Mouse (Mus musculus) bone marrow, adult 2 months (tissue): ENCODE data around the gene Odf2l. TPM values are rescaled to one million over a fixed set of nuclear protein-coding genes. Genes with fewer than 3 reads are reported as not detected.

ENCODE experiments used
- H3K27ac ChIP-seq: fragments of 200-500 bp; 2 replicates; pipeline ENCODE4 v1.5.1; 2012; ENCODE audit warnings: low read depth, mild to moderate bottlenecking, control low read depth, inconsistent platforms, low read length; ENCODE audit not compliant: control insufficient read depth, poor library complexity, insufficient read depth
- H3K4me1 ChIP-seq: fragments of 200-500 bp; 2 replicates; pipeline ENCODE4 v1.6.1; 2011; ENCODE audit warnings: low read length; ENCODE audit not compliant: control insufficient read depth, insufficient read depth
- H3K4me3 ChIP-seq: fragments of 200-500 bp; replicated peaks from 2 replicates; pipeline ENCODE3; 2011; ENCODE audit warnings: mild to moderate bottlenecking, low read depth, low read length, control low read depth; ENCODE audit not compliant: control insufficient read depth
- CTCF ChIP-seq: fragments of 200-500 bp; IDR thresholded peaks from 2 replicates; pipeline ENCODE4 v1.5.1; 2011; ENCODE audit warnings: low read length, control low read depth; ENCODE audit not compliant: control insufficient read depth, insufficient read depth
- POLR2A ChIP-seq: fragments of 200-500 bp; IDR thresholded peaks from 2 replicates; pipeline ENCODE4 v1.6.1; 2011; ENCODE audit warnings: low read depth, mild to moderate bottlenecking, control low read depth, low read length, borderline replicate concordance; ENCODE audit not compliant: control insufficient read depth
- WGBS: fragments of 180-500 bp; shearing (Covaris S2); methylation state at CpG from one replicate; pipeline ENCODE4 v1.1.7; 2018; 5-methylcytosine and 5-hydroxymethylcytosine counted together
- polyA plus RNA-seq: library from polyadenylated mRNA; stranded (reverse); fragments of >200 nt; gene quantifications from 2 replicates; pipeline ENCODE4 v1.2.4, GENCODE M21; 2011; ENCODE audit warnings: low replicate concordance; ENCODE audit not compliant: missing spikeins, insufficient read depth, insufficient read length

Gene Odf2l
- polyA plus RNA-seq, 1 experiment: 10.2 TPM

DNA sequence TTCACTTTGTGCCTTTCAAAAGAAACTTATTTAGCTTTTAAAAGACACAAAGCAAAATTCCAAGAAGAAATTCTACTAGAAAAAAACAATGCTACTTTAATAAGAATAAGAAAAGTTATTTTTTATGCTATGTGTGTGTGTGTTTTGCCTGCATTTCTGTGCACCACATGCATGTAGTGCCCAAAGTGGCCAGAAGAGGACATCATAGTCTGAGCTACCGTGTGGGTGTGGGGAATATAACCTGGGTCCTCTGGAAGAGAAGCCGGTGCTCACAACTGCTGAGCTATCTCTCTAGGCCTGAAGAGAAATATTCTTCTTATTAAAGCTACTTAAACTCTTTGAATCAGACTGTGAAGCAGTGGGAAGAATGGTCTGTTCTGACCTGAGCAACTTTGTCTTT, 29.1 kb downstream of the Odf2l start:
- no peaks in the 10 kb centered on the region for H3K4me1 ChIP-seq
- H3K27ac ChIP-seq: no peak overlapping the region
- H3K4me3 ChIP-seq: no peak overlapping the region
- WGBS: 80% methylated on average over 2 of the region's 2 CpGs
- TF ChIP-seq POLR2A: no peak
- TF ChIP-seq CTCF: no peak

DNA sequence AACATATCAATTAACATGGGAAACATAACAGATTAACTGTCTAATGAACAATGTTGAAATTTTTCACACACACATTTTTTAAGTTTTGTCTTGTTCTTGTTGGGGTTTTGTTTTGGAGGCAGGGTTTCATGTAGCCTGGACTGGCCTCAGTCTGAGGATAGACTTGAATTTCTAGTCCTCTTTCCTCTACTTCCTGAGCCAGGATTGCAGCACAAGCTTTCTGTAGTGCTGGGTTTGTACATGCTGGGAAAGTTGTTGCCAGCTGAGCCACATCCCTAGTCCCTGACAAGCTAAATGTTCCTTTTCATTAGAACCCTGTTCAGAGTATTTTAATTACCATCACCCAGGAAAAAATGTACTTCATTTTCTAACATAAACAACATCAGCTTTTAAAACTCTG, 29.6 kb downstream of the Odf2l start:
- no peak overlapping the region for H3K4me3 ChIP-seq
- H3K4me1 ChIP-seq: no peaks in the 10 kb centered on the region
- no peak overlapping the region for H3K27ac ChIP-seq
- TF ChIP-seq CTCF (no peak), POLR2A (no peak)

DNA sequence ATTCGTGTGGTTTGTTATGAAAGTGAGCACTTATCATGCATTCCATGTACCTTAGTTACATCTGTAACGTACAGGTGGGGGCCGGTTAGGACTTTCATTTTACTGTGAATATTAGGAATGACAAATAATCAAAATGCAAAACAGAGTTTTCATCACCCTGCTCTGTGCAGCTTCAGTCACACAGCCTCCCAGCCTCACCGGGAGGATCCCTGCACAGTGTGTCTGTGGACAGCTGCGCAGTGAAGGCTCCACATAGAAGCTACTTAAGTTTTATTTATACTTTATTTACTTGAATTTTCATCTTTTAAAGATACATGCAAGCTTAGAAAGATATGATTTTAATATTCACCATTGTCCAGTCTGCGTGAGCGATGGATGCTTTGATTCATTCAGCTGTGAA, 32.7 kb downstream of the Odf2l start:
- H3K4me1 ChIP-seq: no peaks in the 10 kb centered on the region
- H3K27ac ChIP-seq: no peak overlapping the region
- 89% methylated on average over 7 of the region's 7 CpGs for WGBS
- no peak overlapping the region for H3K4me3 ChIP-seq
- no peak for TF ChIP-seq CTCF
- TF ChIP-seq POLR2A: no peak

DNA sequence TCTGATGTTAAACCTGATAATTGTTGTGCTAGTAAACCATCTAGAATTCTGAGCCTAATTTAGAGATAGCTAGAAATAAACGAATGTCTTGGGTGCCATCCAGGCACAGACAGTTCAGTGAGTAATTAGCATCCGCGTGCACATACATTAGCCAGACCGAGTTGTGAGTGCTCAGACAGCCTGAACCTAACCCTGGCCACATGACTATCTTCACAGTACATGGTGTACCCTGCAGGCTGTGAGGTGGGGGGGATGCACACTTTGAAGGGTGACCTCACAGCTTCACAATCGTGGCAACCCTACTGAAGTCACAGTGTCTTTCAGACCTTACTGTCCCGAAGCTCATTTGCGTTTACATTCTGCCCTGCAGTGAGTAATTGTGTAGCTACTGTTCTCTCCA, 33.5 kb downstream of the Odf2l start:
- no peaks in the 10 kb centered on the region; the same call in 1 of the 2 replicates for H3K4me1 ChIP-seq
- no peak overlapping the region for H3K27ac ChIP-seq
- 83% methylated on average over 7 of the region's 7 CpGs for WGBS
- no peak overlapping the region for H3K4me3 ChIP-seq
- TF ChIP-seq CTCF (no peak), POLR2A (no peak)

DNA sequence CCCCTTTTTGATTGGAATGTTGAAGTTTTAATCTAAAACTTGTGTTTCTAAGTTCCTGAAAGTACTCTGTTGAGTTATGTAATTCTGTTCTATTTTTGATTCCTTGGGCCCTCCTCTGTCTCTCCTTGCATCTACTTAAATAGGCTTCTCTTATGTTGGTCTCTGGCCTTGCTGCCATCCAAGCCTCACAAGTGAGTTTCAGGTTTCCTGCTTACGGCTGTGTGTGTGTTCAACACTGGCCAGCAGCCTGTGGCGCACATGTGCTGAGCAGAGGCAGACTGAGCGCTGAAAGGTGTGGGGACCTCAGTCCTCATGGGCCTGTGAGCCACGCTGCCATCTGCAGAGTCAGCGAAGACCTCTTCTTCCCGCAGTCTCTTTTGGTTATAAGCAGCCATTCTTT, 38.5 kb downstream of the Odf2l start:
- H3K4me3 ChIP-seq: no peak overlapping the region
- no peaks in the 10 kb centered on the region; the same call in 1 of the 2 replicates for H3K4me1 ChIP-seq
- WGBS: 84% methylated on average over 6 of the region's 6 CpGs
- TF ChIP-seq POLR2A (no peak), CTCF (no peak)
- no peak overlapping the region for H3K27ac ChIP-seq

DNA sequence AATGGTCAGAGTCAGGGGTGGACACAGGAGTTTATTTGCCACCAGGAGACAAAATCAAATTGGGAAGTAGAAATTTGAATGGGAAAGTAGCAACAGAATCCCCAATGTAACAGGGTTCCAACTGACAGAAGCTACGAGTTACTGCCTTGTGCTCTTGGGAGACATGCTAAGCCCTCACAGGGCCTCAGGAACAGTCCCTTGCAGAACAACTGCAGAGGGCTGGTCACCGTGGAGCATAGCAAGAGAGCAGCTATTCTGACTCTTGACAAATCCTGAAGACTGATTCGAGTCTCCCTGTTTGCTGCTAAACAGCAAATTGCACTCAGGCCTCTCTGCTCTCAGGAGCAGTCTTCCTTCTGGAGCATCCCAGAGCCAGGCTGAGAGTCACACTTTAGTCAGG, 40.1 kb downstream of the Odf2l start:
- H3K27ac ChIP-seq: no peak overlapping the region
- 86% methylated on average over 3 of the region's 3 CpGs for WGBS
- no peaks in the 10 kb centered on the region; the same call in 1 of the 2 replicates for H3K4me1 ChIP-seq
- no peak for TF ChIP-seq POLR2A
- no peak overlapping the region for H3K4me3 ChIP-seq

DNA sequence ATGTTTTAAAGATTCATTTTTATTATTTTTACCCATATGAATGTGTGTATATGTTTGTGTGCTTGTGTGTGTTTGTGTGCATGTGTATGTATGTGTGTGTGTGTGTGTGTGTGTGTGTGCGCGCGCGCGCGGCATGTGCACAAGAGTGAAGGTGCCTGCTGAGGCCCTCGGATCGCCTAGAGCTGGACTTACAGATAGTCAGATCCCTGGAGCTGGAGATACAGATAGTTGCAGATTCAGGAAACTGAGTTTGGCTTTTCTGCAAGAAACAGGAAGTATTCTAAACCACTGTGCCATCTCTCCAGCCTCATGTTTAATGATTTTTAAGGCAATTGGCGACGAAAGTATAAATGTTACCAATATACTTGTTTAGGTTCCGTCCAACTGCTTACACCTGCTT, 48.4 kb downstream of the Odf2l start:
- no peak for TF ChIP-seq CTCF
- Histone ChIP-seq H3K27ac (no peak overlapping the region), H3K4me3 (no peak overlapping the region), H3K4me1 (no peaks in the 10 kb centered on the region; the same call in 1 of the 2 replicates)
- WGBS: 49% methylated on average over 11 of the region's 11 CpGs

DNA sequence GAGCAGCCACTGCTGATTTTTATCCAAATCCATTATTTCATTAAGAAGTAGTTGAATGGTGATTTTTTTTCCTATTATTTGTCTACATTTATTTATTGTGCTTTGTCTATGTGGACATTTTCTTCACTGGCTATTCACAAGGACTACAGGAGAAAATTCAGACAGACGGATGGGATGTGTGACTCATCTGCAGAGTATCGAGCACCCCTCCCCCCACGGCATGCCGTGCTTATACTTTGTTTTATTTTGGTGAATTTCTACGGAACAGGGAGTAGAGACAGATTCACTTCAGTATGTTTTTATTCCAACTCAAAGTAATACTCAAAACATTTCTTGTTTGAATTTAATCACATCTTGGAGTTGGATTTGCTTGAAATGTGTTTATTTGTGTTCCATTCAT, 49.4 kb downstream of the Odf2l start:
- 84% methylated on average over 5 of the region's 5 CpGs for WGBS
- Histone ChIP-seq H3K4me3 (no peak overlapping the region), H3K4me1 (no peaks in the 10 kb centered on the region; the same call in 1 of the 2 replicates), H3K27ac (no peak overlapping the region)
- TF ChIP-seq CTCF: no peak
- TF ChIP-seq POLR2A: no peak

DNA sequence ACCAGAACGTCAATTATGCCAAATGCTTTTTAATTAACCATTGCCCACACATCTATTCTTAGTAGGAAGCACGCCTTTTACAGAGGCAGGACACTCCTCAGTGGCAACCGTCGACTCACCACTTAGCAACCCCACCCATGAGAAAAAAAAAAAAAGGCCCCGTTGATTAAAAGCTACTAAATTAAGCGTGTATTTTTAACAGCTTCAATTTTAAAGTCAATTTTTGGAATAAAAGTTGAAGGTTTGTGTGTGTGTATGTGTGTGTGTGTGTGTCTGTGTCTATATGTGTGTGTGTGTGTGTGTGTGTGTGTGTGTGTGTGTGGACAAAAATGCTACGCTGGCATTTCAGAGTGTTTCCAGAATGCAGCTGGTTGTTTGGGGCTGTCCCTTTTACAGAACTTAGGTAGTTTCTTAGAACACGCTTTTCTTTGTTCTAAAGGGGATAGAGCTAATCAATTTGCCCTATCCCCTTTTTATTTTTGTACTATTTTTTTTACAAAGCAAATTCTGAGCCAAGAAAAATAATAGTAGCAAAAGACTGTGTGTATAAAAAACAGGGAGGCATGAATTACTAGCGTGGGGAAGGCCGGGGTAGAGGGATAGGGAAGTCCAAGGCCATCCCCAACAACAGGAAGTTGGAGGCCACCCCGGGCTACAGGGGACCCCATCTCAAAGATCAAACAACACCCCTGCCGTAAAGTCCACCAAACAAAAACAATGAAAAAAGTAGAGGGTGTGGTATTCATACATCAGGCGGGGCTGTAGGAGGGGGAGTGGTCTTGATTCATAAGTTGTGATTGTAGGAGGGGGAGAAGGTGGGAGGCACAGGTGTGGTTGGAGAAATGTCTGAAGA, 50.7 kb downstream of the Odf2l start:
- Histone ChIP-seq H3K27ac (no peak overlapping the region), H3K4me3 (no peak overlapping the region), H3K4me1 (no peaks in the 10 kb centered on the region; the same call in 1 of the 2 replicates)
- 65% methylated on average over 13 of the region's 13 CpGs for WGBS
- TF ChIP-seq CTCF (no peak), POLR2A (no peak)
